Mouse (Mus musculus) ES-E14 (cell line): ENCODE measurements around the gene Syna. TPM values are rescaled to one million over a fixed set of nuclear protein-coding genes. Genes with fewer than 3 reads are reported as not detected.

ENCODE experiments used
- DNase-seq: peaks from one replicate; pipeline ENCODE4 v3.0.0-alpha.2; 2013; ENCODE audit warnings: low read depth, low spot score
- H3K27ac ChIP-seq: 2 replicates; pipeline ENCODE4 v1.5.1; 2012; ENCODE audit warnings: low read depth, mild to moderate bottlenecking, low read length, moderate library complexity, mixed read lengths; ENCODE audit not compliant: poor library complexity, insufficient read depth, severe bottlenecking
- H3K36me3 ChIP-seq: 2 replicates; pipeline ENCODE4 v1.6.1; 2012; ENCODE audit warnings: mild to moderate bottlenecking, low read length, moderate library complexity, mixed read lengths; ENCODE audit not compliant: control insufficient read depth, poor library complexity, insufficient read depth, severe bottlenecking
- H3K4me1 ChIP-seq, 2 experiments: fragments of 150-350 bp in 1 of 2; sonication (generic) in 1 of 2; 2 replicates each; pipeline ENCODE4 v1.6.1; 2012; ENCODE audit warnings: low read length in 2 of 2, mild to moderate bottlenecking in 1 of 2, mixed read lengths in 1 of 2; ENCODE audit not compliant: control insufficient read depth in 2 of 2, insufficient read depth in 2 of 2, poor library complexity in 1 of 2
- H3K4me3 ChIP-seq, 2 experiments: fragments of 150-350 bp in 1 of 2; sonication (generic) in 1 of 2; 2 replicates each; pipeline ENCODE4 v1.5.1; 2012; ENCODE audit warnings: low read length in 2 of 2, low read depth in 1 of 2, mild to moderate bottlenecking in 1 of 2, mixed read lengths in 1 of 2; ENCODE audit not compliant: insufficient read depth in 1 of 2, poor library complexity in 1 of 2, severe bottlenecking in 1 of 2
- H3K9ac ChIP-seq: 2 replicates; pipeline ENCODE4 v1.6.1; 2012; ENCODE audit warnings: low read depth, mild to moderate bottlenecking, low read length, mixed read lengths; ENCODE audit not compliant: poor library complexity, insufficient read depth, severe bottlenecking
- H3K9me3 ChIP-seq: fragments of 150-350 bp; sonication (generic); 2 replicates; pipeline ENCODE4 v1.6.1; 2012; ENCODE audit warnings: low read depth, mild to moderate bottlenecking, low read length; ENCODE audit not compliant: control insufficient read depth, insufficient read depth
- CHD2 ChIP-seq: IDR thresholded peaks from 2 replicates; pipeline ENCODE4 v1.6.1; 2014; ENCODE audit warnings: mild to moderate bottlenecking, low read depth, low read length, inconsistent platforms
- HCFC1 ChIP-seq: IDR thresholded peaks from 2 replicates; pipeline ENCODE4 v1.6.1; 2012; ENCODE audit warnings: low read length, inconsistent platforms, borderline replicate concordance; ENCODE audit not compliant: insufficient read depth
- MAFK ChIP-seq: IDR thresholded peaks from 2 replicates; pipeline ENCODE4 v1.6.1; 2014; ENCODE audit warnings: mild to moderate bottlenecking, low read depth, low read length, inconsistent platforms; ENCODE audit not compliant: insufficient read depth
- ZC3H11A ChIP-seq: IDR thresholded peaks from 2 replicates; pipeline ENCODE4 v1.6.1; 2012; ENCODE audit warnings: low read depth, mild to moderate bottlenecking, inconsistent platforms, low read length, borderline replicate concordance
- ZNF384 ChIP-seq: IDR thresholded peaks from 2 replicates; pipeline ENCODE4 v1.6.1; 2012; ENCODE audit warnings: low read depth, low read length, inconsistent platforms
- in situ Hi-C, 2 experiments: fragments of 600-800 bp; cut with MboI; formaldehyde crosslinking; loops; one replicate each; pipeline ENCODE4 v1.15.1; 2025; ENCODE audit warnings: low sequenced_read_pairs in 2 of 2, inconsistent platforms in 1 of 2; ENCODE audit not compliant: unreplicated experiment in 2 of 2
- total RNA-seq: library from RNA; depleted of rRNA; stranded (reverse); fragments of 300-350 nt; gene quantifications from 2 replicates; pipeline ENCODE4 v1.2.3, GENCODE M21; 2012

Syna gene
- total RNA-seq, 1 experiment = 0.18 TPM

GRCm38 (mm10) chr5:134583884-134584213 lies 23.9 kb upstream of the Syna start:
- Histone ChIP-seq H3K9me3 (no peaks in the 10 kb centered on the region), H3K36me3 (peaks cover 11% of the 10 kb centered on the region), H3K27ac (no peak overlapping the region), H3K4me1 (peaks cover 0 to 4% of the 10 kb centered on the region in 2 experiments; a peak in 1 of 4 replicates), H3K4me3 (no peak overlapping the region; a peak in 1 of 4 replicates), H3K9ac (peak overlapping the region; percentile 57; the same call in 1 of the 2 replicates)
- no peak for DNase-seq
- in situ Hi-C loops = no loop called here
- TF ChIP-seq MAFK (no peak), CHD2 (no peak), ZNF384 (no peak), ZC3H11A (no peak), HCFC1 (no peak)

DNA sequence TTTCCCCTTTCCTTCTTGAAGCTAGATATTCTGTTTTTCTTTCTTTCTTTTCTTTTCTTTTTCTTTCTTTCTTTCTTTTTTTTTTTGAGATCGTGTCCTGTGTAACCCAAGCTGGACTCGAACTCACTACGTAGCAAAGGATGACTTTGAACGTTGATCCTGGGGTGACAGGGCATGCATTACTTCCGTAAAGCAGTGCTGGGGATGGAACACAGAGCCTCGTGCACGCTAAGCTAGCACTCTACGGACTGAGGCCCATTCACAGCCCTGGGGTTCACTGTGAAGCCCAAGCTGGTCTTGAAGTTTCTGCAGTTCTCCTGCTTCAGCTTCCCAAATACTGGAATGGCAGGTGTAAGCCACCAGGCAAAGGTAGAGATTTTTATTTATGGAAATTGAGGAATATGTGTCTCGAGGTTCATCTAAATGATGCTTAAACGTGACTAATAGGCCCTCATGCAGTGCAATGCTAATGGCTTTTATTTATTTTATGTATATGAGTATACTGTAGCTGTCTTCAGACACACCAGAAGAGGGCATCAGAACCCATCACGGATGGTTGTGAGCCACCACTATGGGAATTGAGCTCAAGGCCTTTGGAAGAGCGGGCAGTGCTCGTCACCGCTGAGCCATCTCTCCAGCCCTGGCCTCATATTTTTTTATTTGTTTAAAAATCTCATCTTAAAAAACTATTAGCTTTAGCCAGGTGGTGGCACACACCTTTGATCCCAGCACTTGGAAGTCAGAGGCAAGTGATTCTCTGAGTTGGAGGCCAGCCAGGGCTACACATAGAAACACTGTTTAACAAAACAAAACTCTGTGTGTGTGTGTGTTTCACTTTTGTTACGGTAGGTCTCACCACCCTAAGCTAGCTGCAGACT lies 23.3 kb upstream of the Syna start:
- Histone ChIP-seq H3K36me3 (peaks cover 7% of the 10 kb centered on the region), H3K9ac (peak overlapping the region; percentile 99), H3K4me1 (peaks cover 0 to 2% of the 10 kb centered on the region in 2 experiments; a peak in 1 of 4 replicates), H3K4me3 (peak overlapping the region; percentile 96 to 99), H3K27ac (no peak overlapping the region), H3K9me3 (no peaks in the 10 kb centered on the region)
- no peak for DNase-seq
- in situ Hi-C loops = no loop called here
- TF ChIP-seq ZNF384 (no peak), MAFK (no peak)

- H3K27ac ChIP-seq = no peak overlapping the region; the same call in 1 of the 2 replicates
- H3K4me1 ChIP-seq = peaks cover 0 to 2% of the 10 kb centered on the region in 2 experiments; a peak in 1 of 4 replicates
- peak overlapping the region; percentile 99 for H3K9ac ChIP-seq
- peak; percentile 96 for DNase-seq
- H3K4me3 ChIP-seq = peak overlapping the region; percentile 96 to 99
- TF ChIP-seq MAFK (no peak), ZNF384 (no peak), CHD2 (no peak), ZC3H11A (no peak), HCFC1 (no peak)
- H3K36me3 ChIP-seq = peaks cover 6% of the 10 kb centered on the region
- no peaks in the 10 kb centered on the region for H3K9me3 ChIP-seq
- in situ Hi-C loops = no loop called here
Measured at GRCm38 (mm10) chr5:134582221-134582907, 22.4 kb upstream of the Syna start.

DNA sequence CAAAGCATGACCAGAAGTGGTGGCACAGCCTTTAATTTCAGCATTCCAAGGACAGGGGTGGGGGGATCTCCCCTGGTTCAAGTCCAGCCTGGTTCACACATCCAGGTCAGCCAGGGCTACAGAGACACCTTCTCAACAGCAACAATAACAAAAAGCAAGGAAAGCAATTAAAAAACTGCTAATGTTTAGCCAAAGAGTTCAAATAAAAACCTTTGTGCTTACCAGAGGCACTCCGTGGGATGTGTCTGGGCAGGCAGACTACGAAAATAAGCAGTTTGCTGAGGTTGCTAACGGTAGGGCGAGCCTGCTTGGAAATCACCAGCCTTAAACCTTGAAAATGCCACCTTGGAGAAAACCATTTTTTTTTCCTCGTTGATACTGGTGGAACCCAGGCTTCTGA lies 21.2 kb upstream of the Syna start, which contains the start of gene Rfc2:
Gene Rfc2, plus strand, starts transcription at position 221 of the 400 bp plus-strand sequence.
- H3K4me1 ChIP-seq = peaks cover 0 to 2% of the 10 kb centered on the region in 2 experiments; a peak in 1 of 4 replicates
- no peaks in the 10 kb centered on the region for H3K9me3 ChIP-seq
- in situ Hi-C loops = no loop called here
- H3K27ac ChIP-seq = no peak within 1 kb of the TSS
- H3K36me3 ChIP-seq = no peaks in the 10 kb centered on the region
- H3K9ac ChIP-seq = no peak within 1 kb of the TSS
- H3K4me3 ChIP-seq = no peak within 1 kb of the TSS
- TF ChIP-seq MAFK = no peak
- TF ChIP-seq CHD2 = no peak
- no peak for TF ChIP-seq HCFC1
- TF ChIP-seq ZC3H11A = no peak
- TF ChIP-seq ZNF384 = no peak
- no peak for DNase-seq
